Mouse (Mus musculus) kidney, postnatal 0 days (tissue): ENCODE measurements around the gene Selenok. TPM values are rescaled to one million over a fixed set of nuclear protein-coding genes. Genes with fewer than 3 reads are reported as not detected.
A peak's percentile ranks its signal among the peaks of the same experiment; 100 is the strongest.

Experiments used
- ATAC-seq: fragments of 200-750 bp; cut with Nextera tagmentation; replicated peaks from 2 replicates; pipeline ENCODE4 v1.8.0; 2017; ENCODE audit warnings: low read depth, moderate number of reproducible peaks, moderate TSS enrichment, moderate library complexity; ENCODE audit not compliant: low FRiP score
- DNase-seq: peaks from one replicate; pipeline ENCODE4 v3.0.0-alpha.2; 2016; ENCODE audit warnings: low spot score
- H3K27ac ChIP-seq: fragments of 300-500 bp; sonication (generic); 2 replicates; pipeline ENCODE4 v1.5.1; 2014; ENCODE audit warnings: mild to moderate bottlenecking
- H3K27me3 ChIP-seq: fragments of 300-500 bp; sonication (generic); 2 replicates; pipeline ENCODE4 v1.6.1; 2014; ENCODE audit warnings: low read length, mixed read lengths; ENCODE audit not compliant: insufficient read depth
- H3K36me3 ChIP-seq: fragments of 300-500 bp; sonication (generic); 2 replicates; pipeline ENCODE4 v1.6.1; 2014; ENCODE audit warnings: low read length, mixed read lengths; ENCODE audit not compliant: insufficient read depth
- H3K4me1 ChIP-seq: fragments of 300-500 bp; sonication (generic); replicated peaks from 2 replicates; pipeline ENCODE4 v1.6.1; 2014; ENCODE audit warnings: antibody characterized with exemption, low read length, mixed read lengths; ENCODE audit not compliant: insufficient read depth
- H3K4me2 ChIP-seq: fragments of 300-500 bp; sonication (generic); 2 replicates; pipeline ENCODE4 v1.6.1; 2014; ENCODE audit warnings: mild to moderate bottlenecking, low read length, moderate library complexity, mixed read lengths
- H3K4me3 ChIP-seq: fragments of 300-500 bp; sonication (generic); replicated peaks from 2 replicates; pipeline ENCODE4 v1.5.1; 2014; ENCODE audit warnings: low read depth, low read length
- H3K9ac ChIP-seq: fragments of 300-500 bp; sonication (generic); 2 replicates; pipeline ENCODE4 v1.6.1; 2014; ENCODE audit warnings: low read depth, low read length
- H3K9me3 ChIP-seq: fragments of 300-500 bp; sonication (generic); replicated peaks from 2 replicates; pipeline ENCODE4 v1.6.1; 2016; ENCODE audit warnings: low read length, inconsistent platforms, mixed read lengths
- CTCF ChIP-seq: IDR thresholded peaks from 2 replicates; pipeline ENCODE4 v1.5.1; 2016; ENCODE audit warnings: antibody characterized with exemption, low read depth, mild to moderate bottlenecking, moderate library complexity
- WGBS: fragments of 180-500 bp; shearing (Covaris S2); extraction: QIAGEN DNeasy Blood & Tissue Kit; methylation state at CpG from one replicate; pipeline ENCODE4 v1.1.7; 2014; 5-methylcytosine and 5-hydroxymethylcytosine counted together
- polyA plus RNA-seq: library from polyadenylated mRNA; unstranded; fragments of >200 nt; fragmentation: Nextera tagmentation; extraction: Ambion mirVana; gene quantifications from 2 replicates; pipeline ENCODE4 v1.2.1, GENCODE M21; 2015

Selenok gene
- polyA plus RNA-seq, 1 experiment from 2014 or later: 334 TPM

GRCm38 (mm10) chr14:29988337-29988736 is 20.2 kb downstream of the Selenok start:
- Histone ChIP-seq H3K4me2 (no peak overlapping the region), H3K9me3 (no peaks in the 10 kb centered on the region), H3K27me3 (no peaks in the 10 kb centered on the region), H3K4me1 (no peaks in the 10 kb centered on the region), H3K27ac (no peak overlapping the region), H3K9ac (no peak overlapping the region), H3K4me3 (no peak overlapping the region), H3K36me3 (peaks cover 99% of the 10 kb centered on the region)
- WGBS: 86% methylated on average over 4 of the region's 4 CpGs
- no peak for TF ChIP-seq CTCF
- ATAC-seq: no peak
- DNase-seq: no peak

GRCm38 (mm10) chr14:29994976-29995375 is 26.9 kb downstream of the Selenok start:
- 92% methylated on average over 4 of the region's 4 CpGs for WGBS
- H3K4me3 ChIP-seq: no peak overlapping the region

GRCm38 (mm10) chr14:29996000-29996751 is 28.1 kb downstream of the Selenok start:
- no peak overlapping the region for H3K9ac ChIP-seq
- no peak overlapping the region for H3K4me2 ChIP-seq
- TF ChIP-seq CTCF: no peak
- no peaks in the 10 kb centered on the region for H3K4me1 ChIP-seq
- peak overlapping the region; percentile 31; the same call in 1 of the 2 replicates for H3K27ac ChIP-seq
- ATAC-seq (peak; percentile 89), DNase-seq (peak; percentile 41)
- 73% methylated on average over 11 of the region's 11 CpGs for WGBS
- no peaks in the 10 kb centered on the region for H3K27me3 ChIP-seq
- no peaks in the 10 kb centered on the region for H3K9me3 ChIP-seq
- H3K4me3 ChIP-seq: no peak overlapping the region
- H3K36me3 ChIP-seq: peaks cover 43% of the 10 kb centered on the region

More at GRCm38 (mm10) chr14:29994976-29995375, 26.9 kb downstream of the Selenok start:
- no peak overlapping the region for H3K4me2 ChIP-seq
- H3K9me3 ChIP-seq: no peaks in the 10 kb centered on the region
- no peaks in the 10 kb centered on the region for H3K27me3 ChIP-seq
- ATAC-seq (no peak), DNase-seq (no peak)
- H3K36me3 ChIP-seq: peaks cover 55% of the 10 kb centered on the region
- no peaks in the 10 kb centered on the region for H3K4me1 ChIP-seq
- H3K9ac ChIP-seq: no peak overlapping the region
- no peak overlapping the region for H3K27ac ChIP-seq
- TF ChIP-seq CTCF: no peak

GRCm38 (mm10) chr14:29997345-29997744 is 29.2 kb downstream of the Selenok start:
- DNase-seq: no peak
- ATAC-seq: no peak
- H3K4me2 ChIP-seq: no peak overlapping the region
- no peak overlapping the region for H3K4me3 ChIP-seq
- no peaks in the 10 kb centered on the region for H3K27me3 ChIP-seq
- no peak overlapping the region for H3K27ac ChIP-seq
- no peak overlapping the region for H3K9ac ChIP-seq
- TF ChIP-seq CTCF: no peak
- H3K9me3 ChIP-seq: no peaks in the 10 kb centered on the region
- peaks cover 31% of the 10 kb centered on the region for H3K36me3 ChIP-seq
- H3K4me1 ChIP-seq: no peaks in the 10 kb centered on the region

GRCm38 (mm10) chr14:29998747-29999474 is 30.8 kb downstream of the Selenok start:
- Histone ChIP-seq H3K36me3 (peaks cover 16% of the 10 kb centered on the region), H3K27me3 (no peaks in the 10 kb centered on the region), H3K4me2 (no peak overlapping the region), H3K27ac (no peak overlapping the region), H3K4me3 (no peak overlapping the region), H3K4me1 (no peaks in the 10 kb centered on the region), H3K9me3 (no peaks in the 10 kb centered on the region), H3K9ac (no peak overlapping the region)
- ATAC-seq: no peak
- DNase-seq: no peak
- no peak for TF ChIP-seq CTCF
- WGBS: 80% methylated on average over 13 of the region's 13 CpGs

GRCm38 (mm10) chr14:29999475-29999811 is 31.3 kb downstream of the Selenok start:
- no peak overlapping the region for H3K9ac ChIP-seq
- no peaks in the 10 kb centered on the region for H3K4me1 ChIP-seq
- peaks cover 10% of the 10 kb centered on the region for H3K36me3 ChIP-seq
- H3K27me3 ChIP-seq: no peaks in the 10 kb centered on the region
- no peaks in the 10 kb centered on the region for H3K9me3 ChIP-seq
- ATAC-seq (no peak), DNase-seq (no peak)
- WGBS: 86% methylated on average over 3 of the region's 3 CpGs
- TF ChIP-seq CTCF: no peak
- H3K27ac ChIP-seq: no peak overlapping the region
- H3K4me2 ChIP-seq: no peak overlapping the region
- no peak overlapping the region for H3K4me3 ChIP-seq
